Mouse (Mus musculus) Patski (cell line): ENCODE measurements around the gene Tgfa. TPM values are rescaled to one million over a fixed set of nuclear protein-coding genes. Genes with fewer than 3 reads are reported as not detected.

Experiments used
- ATAC-seq: fragments of 100-300 bp; one replicate; pipeline ENCODE4 v1.8.0; 2021
- CTCF ChIA-PET: fragments of 350-600 bp; sonication (Branson Sonifier 250); formaldehyde crosslinking; loops from one replicate; lab custom pipeline; 2022; ENCODE audit warnings: inconsistent platforms; lab: Charles Lee
- POLR2A ChIA-PET: fragments of 350-600 bp; sonication (Branson Sonifier 250); formaldehyde crosslinking; loops from one replicate; lab custom pipeline; 2022; ENCODE audit warnings: antibody characterized with exemption, inconsistent platforms; lab: Charles Lee
- DNase-seq: peaks from one replicate; pipeline ENCODE4 v3.0.0-alpha.2; 2011; ENCODE audit warnings: low read depth, low spot score
- H3K27me3 ChIP-seq: fragments of 371-371 bp; one replicate; pipeline ENCODE4 v1.5.1; 2021
- CTCF ChIP-seq: fragments of 100-300 bp; IDR thresholded peaks from one replicate; pipeline ENCODE4 v1.5.1; 2021
- in situ Hi-C: fragments of 300-500 bp; cut with MboI; formaldehyde crosslinking; loops from 3 replicates; pipeline ENCODE4 v1.11.1; 2018; ENCODE audit warnings: low pct_unique_long_range_greater_than_20kb, mixed read lengths
- polyA plus RNA-seq: library from polyadenylated mRNA; unstranded; gene quantifications from one replicate; pipeline ENCODE4 v1.2.3, GENCODE M21; 2021

Tgfa gene
- polyA plus RNA-seq, 1 experiment from 2014 or later = 3.1 TPM

GRCm38 (mm10) chr6:86255899-86256298, 60.9 kb downstream of the Tgfa start:
- POLR2A ChIA-PET = no interaction called here
- no peak for TF ChIP-seq CTCF
- in situ Hi-C loops = no loop called here
- no peaks in the 10 kb centered on the region for H3K27me3 ChIP-seq
- CTCF ChIA-PET = interaction anchor here (0.6 kb wide), 1 partner anchor 76 kb away, joined by 3 read pairs; no protein-coding TSS in a partner anchor
- DNase-seq (no peak), ATAC-seq (no peak)

GRCm38 (mm10) chr6:86259242-86259641, 64.2 kb downstream of the Tgfa start:
- DNase-seq (no peak), ATAC-seq (no peak)
- TF ChIP-seq CTCF = no peak
- ChIA-PET POLR2A (no interaction called here), CTCF (interaction anchor here (1.6 kb wide), 1 partner anchor 18 kb away, joined by 4 read pairs; no protein-coding TSS in a partner anchor)
- H3K27me3 ChIP-seq = no peaks in the 10 kb centered on the region
- in situ Hi-C loops = no loop called here

- no peak for DNase-seq
- in situ Hi-C loops = no loop called here
- CTCF ChIA-PET = no interaction called here
- POLR2A ChIA-PET = no interaction called here
- ATAC-seq = no peak
- TF ChIP-seq CTCF = no peak
- no peaks in the 10 kb centered on the region for H3K27me3 ChIP-seq
These were observed 65.5 kb downstream of the Tgfa start for GRCm38 (mm10) chr6:86260322-86261050.

- CTCF ChIA-PET = no interaction called here
- H3K27me3 ChIP-seq = no peaks in the 10 kb centered on the region
These were observed 71.8 kb downstream of the Tgfa start for GRCm38 (mm10) chr6:86266786-86267185.

DNA sequence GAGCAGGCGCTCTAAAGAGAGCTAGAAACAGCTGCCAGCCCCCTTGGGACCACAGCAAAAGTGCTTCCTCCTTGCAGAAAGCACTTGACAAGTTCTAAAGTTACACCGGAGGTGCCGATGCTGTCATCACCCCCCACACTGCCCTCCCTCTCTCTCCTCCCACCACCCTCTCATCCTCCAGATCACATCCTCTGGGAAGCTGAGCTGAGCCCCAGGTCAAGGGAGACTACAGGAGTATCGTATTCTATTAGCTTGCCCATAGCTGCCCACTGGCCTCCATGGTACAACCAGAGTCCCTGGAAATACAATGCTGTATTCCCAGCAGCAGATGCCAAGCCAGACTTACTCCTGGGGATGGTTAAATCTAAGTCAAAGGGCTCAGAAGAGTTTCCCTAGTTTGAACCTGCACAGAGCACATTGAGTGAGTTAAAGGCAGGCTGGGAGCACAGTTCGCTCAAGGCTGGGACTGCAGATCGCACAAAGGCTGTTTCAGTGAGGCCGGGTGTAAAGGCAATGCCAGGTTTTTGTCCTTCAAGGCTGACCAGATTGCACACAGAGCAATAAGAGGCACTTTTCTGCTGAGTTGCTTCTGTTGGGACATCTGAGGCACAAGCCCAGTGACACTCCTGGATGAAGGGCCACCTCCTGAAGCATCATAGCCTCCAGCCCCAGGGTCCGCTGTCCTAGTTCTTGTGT, 75.5 kb downstream of the Tgfa start:
- no peak for TF ChIP-seq CTCF
- no peaks in the 10 kb centered on the region for H3K27me3 ChIP-seq
- no peak for DNase-seq
- no peak for ATAC-seq
- ChIA-PET POLR2A (no interaction called here), CTCF (no interaction called here)
- in situ Hi-C loops = loop anchor here (10.0 kb wide), 1 partner anchor 84 kb away; no protein-coding TSS in a partner anchor

More at GRCm38 (mm10) chr6:86266786-86267185, 71.8 kb downstream of the Tgfa start:
- in situ Hi-C loops = no loop called here
- DNase-seq (no peak), ATAC-seq (no peak)
- no peak for TF ChIP-seq CTCF
- POLR2A ChIA-PET = no interaction called here

DNA sequence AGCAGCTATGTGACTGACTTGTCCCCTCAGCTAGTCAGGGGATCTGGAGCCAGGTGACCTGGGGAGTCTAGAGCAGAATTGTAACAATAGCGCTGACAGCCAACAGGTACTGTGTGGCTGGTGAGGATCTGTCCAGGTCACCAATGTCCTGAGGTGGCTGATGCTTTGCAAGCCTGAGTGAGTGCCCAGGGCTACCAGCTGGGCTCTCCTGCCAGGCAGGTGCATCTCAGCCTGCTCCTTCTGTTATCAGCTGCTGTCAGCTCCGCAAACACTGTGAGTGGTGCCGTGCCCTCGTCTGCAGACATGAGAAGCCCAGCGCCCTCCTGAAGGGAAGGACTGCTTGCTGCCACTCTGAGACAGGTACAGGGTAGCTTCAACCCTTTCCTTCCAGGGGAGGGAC, 76.1 kb downstream of the Tgfa start:
- no peaks in the 10 kb centered on the region for H3K27me3 ChIP-seq
- DNase-seq (no peak), ATAC-seq (no peak)
- in situ Hi-C loops = loop anchor here (10.0 kb wide), 1 partner anchor 84 kb away; no protein-coding TSS in a partner anchor
- CTCF ChIA-PET = no interaction called here
- POLR2A ChIA-PET = no interaction called here
- TF ChIP-seq CTCF = no peak

DNA sequence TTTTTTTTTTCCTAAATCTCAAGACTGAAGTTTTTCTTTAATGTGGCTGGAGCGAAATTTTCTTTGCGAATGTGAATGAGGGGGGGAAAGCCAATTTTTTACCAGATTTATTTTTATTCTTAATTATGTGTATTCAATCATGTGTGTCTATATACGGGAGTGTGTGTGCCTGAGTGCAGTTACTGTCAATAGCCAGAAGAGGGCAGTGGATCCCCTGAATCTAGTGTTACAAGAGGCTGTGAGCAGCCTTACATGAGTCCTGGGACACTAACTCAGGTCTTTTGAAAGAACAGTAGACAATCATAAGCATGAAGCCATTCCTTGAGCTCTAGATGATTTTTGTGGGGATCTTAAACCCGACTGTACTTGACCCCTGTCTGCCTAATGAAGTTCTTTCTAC, 80.7 kb downstream of the Tgfa start:
- in situ Hi-C loops = loop anchor here (10.0 kb wide), 1 partner anchor 79 kb away; no protein-coding TSS in a partner anchor
- ATAC-seq = no peak
- TF ChIP-seq CTCF = no peak
- ChIA-PET CTCF (interaction anchor here (1.0 to 1.5 kb wide), 2 partner anchors 21 to 32 kb away, joined by 3 read pairs; no protein-coding TSS in a partner anchor), POLR2A (no interaction called here)
- no peak for DNase-seq
- peaks cover 6% of the 10 kb centered on the region for H3K27me3 ChIP-seq

- DNase-seq = no peak
- in situ Hi-C loops = loop anchor here (10.0 kb wide), 1 partner anchor 78 kb away; no protein-coding TSS in a partner anchor
- CTCF ChIA-PET = interaction anchor here (1.5 to 1.8 kb wide), 2 partner anchors 18 to 20 kb away, joined by 3 to 4 read pairs; no protein-coding TSS in a partner anchor
These were observed 81.8 kb downstream of the Tgfa start for GRCm38 (mm10) chr6:86276816-86277215.

DNA sequence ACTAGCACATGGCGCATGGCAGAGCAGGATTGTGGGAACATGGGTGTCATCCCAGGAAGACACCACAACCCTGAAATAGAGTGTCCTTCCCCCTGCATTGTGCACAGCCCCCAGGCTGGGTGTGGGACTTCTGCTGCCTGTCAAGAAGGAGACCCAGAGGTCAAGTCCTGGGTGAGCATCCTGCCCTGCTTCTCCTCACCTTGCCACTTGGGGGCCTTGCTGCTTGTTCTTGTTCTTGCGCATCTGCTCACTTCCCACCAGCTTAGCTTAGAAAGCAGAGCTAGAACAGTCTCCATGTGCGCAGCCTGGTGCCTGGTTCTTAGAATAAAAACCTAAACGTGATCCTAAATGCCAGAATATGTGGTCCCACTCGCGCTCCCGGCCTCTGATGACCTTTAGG, 82.6 kb downstream of the Tgfa start:
- CTCF ChIA-PET = interaction anchor here (1.8 kb wide), 1 partner anchor 18 kb away, joined by 4 read pairs; no protein-coding TSS in a partner anchor
- in situ Hi-C loops = loop anchor here (10.0 kb wide), 1 partner anchor 77 kb away; no protein-coding TSS in a partner anchor
- TF ChIP-seq CTCF = no peak
- POLR2A ChIA-PET = no interaction called here
- DNase-seq (no peak), ATAC-seq (no peak)
- H3K27me3 ChIP-seq = peaks cover 11% of the 10 kb centered on the region

More at GRCm38 (mm10) chr6:86276816-86277215, 81.8 kb downstream of the Tgfa start:
- TF ChIP-seq CTCF = no peak
- H3K27me3 ChIP-seq = peaks cover 11% of the 10 kb centered on the region
- no peak for ATAC-seq
- POLR2A ChIA-PET = no interaction called here

DNA sequence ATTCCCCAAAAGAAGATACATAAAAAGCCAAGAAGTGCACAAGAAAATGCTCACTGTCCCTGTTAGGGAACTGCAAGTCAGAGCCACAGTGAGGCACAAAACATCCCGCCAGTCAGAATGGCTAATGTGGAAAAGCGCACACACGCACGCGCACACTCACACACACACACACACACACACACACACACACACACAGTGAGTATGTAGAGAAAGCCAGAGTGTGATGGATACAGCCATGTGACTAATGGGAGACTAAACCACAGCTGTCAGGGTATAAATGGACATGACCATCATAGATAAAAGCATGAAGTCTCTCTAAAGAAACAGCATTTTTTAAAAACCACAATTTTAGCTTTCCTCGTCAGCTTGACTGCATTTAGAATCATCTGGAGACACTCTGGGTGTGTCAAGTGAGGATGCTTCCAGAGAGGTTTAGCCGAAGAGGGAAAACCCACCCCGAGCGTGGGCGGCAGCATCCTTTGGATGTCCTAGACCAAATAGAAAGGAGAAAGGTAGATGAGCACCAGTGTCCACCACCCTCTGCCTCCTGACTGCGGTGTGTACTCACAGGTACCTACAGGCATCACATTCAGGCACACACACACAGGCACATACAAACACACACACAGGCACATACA, 86.7 kb downstream of the Tgfa start:
- in situ Hi-C loops = no loop called here
- ATAC-seq (no peak), DNase-seq (no peak)
- peaks cover 11% of the 10 kb centered on the region for H3K27me3 ChIP-seq
- no peak for TF ChIP-seq CTCF
- POLR2A ChIA-PET = no interaction called here
- CTCF ChIA-PET = no interaction called here
